Mouse (Mus musculus): ENCODE results near the gene Ndufa1. TPM values are rescaled to one million over a fixed set of nuclear protein-coding genes. Genes with fewer than 3 reads are reported as not detected.
"Not testable (repeated sequence)": the region's sequence is repeated elsewhere in the genome, so short reads cannot be mapped to it uniquely, and the experiment has no call there.

Ndufa1 gene
- polyA plus RNA-seq, 1 experiment, result 118 TPM

- no peak overlapping the region for H3K4me3 ChIP-seq (ENCODE audit: insufficient read depth, low read length)
- TF ChIP-seq CTCF (IDR thresholded peaks at IDR 0.05; ENCODE audit: borderline replicate concordance, insufficient read depth, low read length) (no peak), POLR2A (IDR thresholded peaks at IDR 0.05; ENCODE audit: low read depth, low read length) (no peak)
- no peaks in the 10 kb centered on the region for H3K4me1 ChIP-seq (ENCODE audit: control insufficient read depth, insufficient read depth, low read length)
- H3K27ac ChIP-seq (ENCODE audit: insufficient read depth, low read length), result no peak overlapping the region
These were observed 29.8 kb downstream of the Ndufa1 start for GRCm38 (mm10) chrX:37161169-37161568.

- Histone ChIP-seq H3K4me1 (ENCODE audit: control insufficient read depth, insufficient read depth, low read length) (no peaks in the 10 kb centered on the region), H3K4me3 (ENCODE audit: insufficient read depth, low read length) (no peak overlapping the region), H3K27ac (ENCODE audit: insufficient read depth, low read length) (no peak overlapping the region)
- TF ChIP-seq POLR2A (IDR thresholded peaks at IDR 0.05; ENCODE audit: low read depth, low read length) (no peak), CTCF (IDR thresholded peaks at IDR 0.05; ENCODE audit: borderline replicate concordance, insufficient read depth, low read length) (no peak)
These were observed 33.1 kb downstream of the Ndufa1 start for GRCm38 (mm10) chrX:37157839-37158238.

GRCm38 (mm10) chrX:37144954-37145353 lies 46.0 kb downstream of the Ndufa1 start:
- Histone ChIP-seq H3K4me1 (ENCODE audit: control insufficient read depth, insufficient read depth, low read length) (no peaks in the 10 kb centered on the region), H3K27ac (ENCODE audit: insufficient read depth, low read length) (no peak overlapping the region), H3K4me3 (ENCODE audit: insufficient read depth, low read length) (no peak overlapping the region)
- no peak for TF ChIP-seq POLR2A (IDR thresholded peaks at IDR 0.05; ENCODE audit: low read depth, low read length)
- no peak for TF ChIP-seq CTCF (IDR thresholded peaks at IDR 0.05; ENCODE audit: borderline replicate concordance, insufficient read depth, low read length)

DNA sequence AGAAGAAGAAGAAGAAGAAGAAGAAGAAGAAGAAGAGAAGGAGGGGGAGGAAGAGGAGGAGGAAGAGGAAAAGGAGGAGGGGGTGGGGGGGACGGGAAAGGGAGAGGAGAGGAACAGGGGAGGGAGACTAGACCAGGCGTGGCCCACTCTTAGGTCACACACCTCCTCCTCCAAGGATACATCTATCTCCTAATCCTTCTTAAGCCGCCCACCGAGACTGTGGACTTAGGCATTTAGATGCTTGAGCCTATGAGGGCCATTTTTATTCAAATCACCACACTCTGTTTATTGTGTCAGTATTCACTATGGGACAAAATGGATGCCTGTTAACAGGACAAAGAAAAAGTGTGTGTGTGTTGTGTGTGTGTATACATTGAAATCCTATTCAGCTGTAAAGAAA lies 46.5 kb downstream of the Ndufa1 start:
- not testable (repeated sequence) for H3K27ac ChIP-seq (ENCODE audit: insufficient read depth, low read length); H3K4me3 ChIP-seq (ENCODE audit: insufficient read depth, low read length); H3K4me1 ChIP-seq (ENCODE audit: control insufficient read depth, insufficient read depth, low read length)

DNA sequence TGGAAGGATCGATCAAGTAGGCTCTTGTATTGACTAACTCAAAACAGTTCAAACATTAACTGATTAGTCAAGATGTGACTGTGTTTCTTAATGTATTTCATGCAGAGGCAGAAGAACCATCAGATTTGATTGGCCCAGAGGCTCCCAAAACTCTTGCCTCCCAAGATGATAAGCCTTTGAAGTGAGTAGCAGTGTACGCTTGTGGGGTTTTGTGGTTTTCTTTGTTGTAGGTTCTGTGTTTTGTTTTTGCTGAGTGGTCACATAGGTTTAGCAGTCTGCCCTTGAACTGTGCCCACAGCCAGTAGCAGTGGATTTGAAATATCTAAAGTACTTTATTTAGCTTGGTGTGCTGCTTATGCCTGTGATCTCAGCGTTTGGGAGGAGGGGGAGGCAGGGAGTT lies 49.2 kb downstream of the Ndufa1 start:
- Histone ChIP-seq H3K27ac (ENCODE audit: insufficient read depth, low read length) (no peak overlapping the region), H3K4me1 (ENCODE audit: control insufficient read depth, insufficient read depth, low read length) (no peaks in the 10 kb centered on the region), H3K4me3 (ENCODE audit: insufficient read depth, low read length) (no peak overlapping the region)
- TF ChIP-seq CTCF (IDR thresholded peaks at IDR 0.05; ENCODE audit: borderline replicate concordance, insufficient read depth, low read length), result no peak
- no peak for TF ChIP-seq POLR2A (IDR thresholded peaks at IDR 0.05; ENCODE audit: low read depth, low read length)

Other genes starting within 250 kb of the Ndufa1 start
- gene Sept6, start 199.4 kb downstream of the Ndufa1 start, polyA plus RNA-seq (2011; ENCODE audit: insufficient read length, low read depth, missing spikeins), result 18.8 and 29.6 TPM in 2 replicates
- not detected in 2 replicates for gene Sowahd, start 142.3 kb downstream of the Ndufa1 start, polyA plus RNA-seq (2011; ENCODE audit: insufficient read length, low read depth, missing spikeins)
- 1,160 and 1,325 TPM in 2 replicates for gene Rpl39, start 105.8 kb downstream of the Ndufa1 start, polyA plus RNA-seq (2011; ENCODE audit: insufficient read length, low read depth, missing spikeins)
- 20.9 and 23.9 TPM in 2 replicates for gene Upf3b, start 80.8 kb downstream of the Ndufa1 start, polyA plus RNA-seq (2011; ENCODE audit: insufficient read length, low read depth, missing spikeins)
- gene Nkap, start 64.4 kb downstream of the Ndufa1 start, polyA plus RNA-seq (2011; ENCODE audit: insufficient read length, low read depth, missing spikeins), result 13.0 and 17.8 TPM in 2 replicates
- not detected in 2 replicates for gene Akap14, start 22.3 kb downstream of the Ndufa1 start, polyA plus RNA-seq (2011; ENCODE audit: insufficient read length, low read depth, missing spikeins)
- gene Rnf113a1, start 82 bp upstream of the Ndufa1 start, polyA plus RNA-seq (2011; ENCODE audit: insufficient read length, low read depth, missing spikeins), result 3.1 and 4.1 TPM in 2 replicates
- not detected in 2 replicates for gene Gm9, start 19.9 kb upstream of the Ndufa1 start, polyA plus RNA-seq (2011; ENCODE audit: insufficient read length, low read depth, missing spikeins)
- not detected in 2 replicates for gene Rhox1, start 31.1 kb upstream of the Ndufa1 start, polyA plus RNA-seq (2011; ENCODE audit: insufficient read length, low read depth, missing spikeins)
- not detected in 2 replicates for gene Rhox2a, start 53.8 kb upstream of the Ndufa1 start, polyA plus RNA-seq (2011; ENCODE audit: insufficient read length, low read depth, missing spikeins)
- not detected in 2 replicates for gene Rhox3a, start 58.8 kb upstream of the Ndufa1 start, polyA plus RNA-seq (2011; ENCODE audit: insufficient read length, low read depth, missing spikeins)
- gene Rhox4a, start 74.2 kb upstream of the Ndufa1 start, polyA plus RNA-seq (2011; ENCODE audit: insufficient read length, low read depth, missing spikeins), result not detected in 2 replicates
- gene Rhox3a2, start 188.9 kb upstream of the Ndufa1 start, polyA plus RNA-seq (2011; ENCODE audit: insufficient read length, low read depth, missing spikeins), result not detected in 2 replicates
- gene Rhox4a2, start 199.7 kb upstream of the Ndufa1 start, polyA plus RNA-seq (2011; ENCODE audit: insufficient read length, low read depth, missing spikeins), result not detected in 2 replicates
- not detected in 2 replicates for gene Rhox2b, start 220.9 kb upstream of the Ndufa1 start, polyA plus RNA-seq (2011; ENCODE audit: insufficient read length, low read depth, missing spikeins)
- gene Rhox4b, start 241.3 kb upstream of the Ndufa1 start, polyA plus RNA-seq (2011; ENCODE audit: insufficient read length, low read depth, missing spikeins), result not detected in 2 replicates

Data from embryonic fibroblast, embryonic 13.5 days (primary cell).